Mouse (Mus musculus): Measurements from ENCODE around the gene Ece2.

GRCm38 (mm10) chr16:20671886-20672285 is 42.3 kb downstream of the Ece2 start:
- TF ChIP-seq CTCF (conservative IDR thresholded peaks at IDR 0.05; ENCODE audit: low read length) (no peak), POU5F1 (IDR thresholded peaks at IDR 0.05; ENCODE audit: borderline replicate concordance, low read length) (no peak)

Measured in E14TG2a.4 (cell line).